ENCODE assay signal across 8 mouse cellular contexts in the genomic region with DNA sequence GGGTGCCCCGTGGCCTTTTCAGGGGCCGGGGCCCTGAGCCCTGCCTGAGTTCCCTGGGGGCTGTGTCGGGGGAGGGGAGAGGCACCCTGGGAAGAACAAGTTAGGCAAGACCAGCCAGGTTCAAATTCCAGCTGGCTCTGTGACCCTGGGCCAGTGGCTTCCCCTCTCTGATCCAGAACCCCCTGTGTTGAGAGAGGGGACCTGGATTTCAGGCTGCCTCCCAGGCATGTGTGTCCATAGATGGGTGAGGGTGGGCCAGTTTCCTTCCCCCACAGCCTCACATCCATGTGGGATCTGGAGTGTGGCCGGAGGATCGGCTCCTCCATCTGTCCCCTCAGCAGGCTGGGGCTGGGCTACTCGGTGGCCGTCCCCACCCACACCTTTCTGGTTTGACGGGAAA. TPM values are rescaled to one million over a fixed set of nuclear protein-coding genes. Genes with fewer than 3 reads are reported as not detected.
DNase-seq lines count a peak whose midpoint lies in the region; ATAC-seq and TF ChIP-seq lines count a peak whose summit lies in the region.

No protein-coding gene starts in this region.

- H3K27me3 ChIP-seq in hindbrain, embryonic 10.5 days (ENCODE audit: insufficient read depth, poor library complexity, severe bottlenecking), result peaks cover 11% of the 10 kb centered on the region
- peaks cover 10% of the 10 kb centered on the region for H3K27me3 ChIP-seq in midbrain, embryonic 14.5 days (ENCODE audit: control insufficient read depth, insufficient read depth, low read length)

- no peaks in the 10 kb centered on the region for H3K9me3 ChIP-seq in hindbrain, embryonic 10.5 days
- H3K9me3 ChIP-seq in midbrain, embryonic 14.5 days (ENCODE audit: control insufficient read depth, low read length), result no peaks in the 10 kb centered on the region

- no peak for DNase-seq in layer of hippocampus, adult 2 months (ENCODE audit: low spot score in 2 of 2)
- no peak for DNase-seq in layer of hippocampus, adult 11-12 months (ENCODE audit: low spot score)
- DNase-seq in cerebellum, postnatal 10 days, result peak; percentile 74 to 82
- DNase-seq in hindbrain, embryonic 10.5 days (ENCODE audit: low spot score), result no peak
- DNase-seq in midbrain, embryonic 14.5 days, result no peak
- no peak for DNase-seq in layer of hippocampus, adult 9-10 months (ENCODE audit: low spot score)
- no peak for DNase-seq in T-cell, adult 2 months (ENCODE audit: low spot score)
- no peak for DNase-seq in thymus, postnatal 25 days

- H3K4me2 ChIP-seq in midbrain, embryonic 14.5 days (ENCODE audit: low read length), result peak overlapping the region; percentile 71; the same call in 1 of the 2 replicates

- WGBS in hindbrain, embryonic 10.5 days, result 58% methylated on average over 8 of the region's 8 CpGs
- WGBS in midbrain, embryonic 14.5 days, result 63% methylated on average over 8 of the region's 8 CpGs

- peak overlapping the region; percentile 98 for H3K27ac ChIP-seq in layer of hippocampus, adult 2 months
- peak overlapping the region; percentile 98 for H3K27ac ChIP-seq in hindbrain, embryonic 10.5 days
- H3K27ac ChIP-seq in midbrain, embryonic 14.5 days (replicated peaks; ENCODE audit: low read depth, low read length), result no peak overlapping the region

- ATAC-seq in midbrain, embryonic 14.5 days (ENCODE audit: low FRiP score, low TSS enrichment), result no peak

- H3K36me3 ChIP-seq in hindbrain, embryonic 10.5 days, result peaks cover 27% of the 10 kb centered on the region
- peaks cover 17% of the 10 kb centered on the region for H3K36me3 ChIP-seq in midbrain, embryonic 14.5 days (ENCODE audit: control insufficient read depth, insufficient read depth, low read length)

- TF ChIP-seq CTCF in layer of hippocampus, adult 2 months (conservative IDR thresholded peaks at IDR 0.05), result no peak

- H3K9ac ChIP-seq in midbrain, embryonic 14.5 days (replicated peaks; ENCODE audit: low read length), result no peak overlapping the region; the same call in 1 of the 2 replicates

- H3K4me1 ChIP-seq in hindbrain, embryonic 10.5 days (replicated peaks), result peaks cover 76% of the 10 kb centered on the region
- peaks cover 30% of the 10 kb centered on the region for H3K4me1 ChIP-seq in midbrain, embryonic 14.5 days (ENCODE audit: control insufficient read depth, insufficient read depth, low read length)

- H3K4me3 ChIP-seq in layer of hippocampus, adult 2 months, result peak overlapping the region; percentile 82; the same call in 1 of the 2 replicates
- H3K4me3 ChIP-seq in hindbrain, embryonic 10.5 days, result peak overlapping the region; percentile 74
- no peak overlapping the region for H3K4me3 ChIP-seq in midbrain, embryonic 14.5 days (replicated peaks; ENCODE audit: low read depth, low read length)

RNA-seq across cellular contexts. Expression of a gene that starts 5.0 kb away (rescaled TPM):
- 100 to 1,000 TPM; 103 to 109 TPM for total RNA-seq in layer of hippocampus, adult 2 months (2021)
- 9.4 and 12.4 TPM in 2 replicates for polyA plus RNA-seq in hindbrain, embryonic 10.5 days (2016; fragmentation: Nextera tagmentation; extraction: Ambion mirVana)
- 8.1 and 12.4 TPM in 2 replicates for polyA plus RNA-seq in midbrain, embryonic 14.5 days (2014; fragmentation: Nextera tagmentation; extraction: Ambion mirVana)

RNA-seq across cellular contexts. Expression of a gene that starts 27.7 kb away (rescaled TPM):
- total RNA-seq in layer of hippocampus, adult 2 months (2021), result 10 to 100 TPM; 29.4 to 29.5 TPM
- 64.1 and 72.2 TPM in 2 replicates for polyA plus RNA-seq in hindbrain, embryonic 10.5 days (2016; fragmentation: Nextera tagmentation; extraction: Ambion mirVana)
- polyA plus RNA-seq in midbrain, embryonic 14.5 days (2014; fragmentation: Nextera tagmentation; extraction: Ambion mirVana), result 49.2 and 55.7 TPM in 2 replicates

RNA-seq across cellular contexts. Expression of a gene that starts 34.3 kb away (rescaled TPM):
- 100 to 1,000 TPM; 132 to 139 TPM for total RNA-seq in layer of hippocampus, adult 2 months (2021)
- polyA plus RNA-seq in hindbrain, embryonic 10.5 days (2016; fragmentation: Nextera tagmentation; extraction: Ambion mirVana), result 218 and 261 TPM in 2 replicates
- polyA plus RNA-seq in midbrain, embryonic 14.5 days (2014; fragmentation: Nextera tagmentation; extraction: Ambion mirVana), result 236 and 240 TPM in 2 replicates

RNA-seq across cellular contexts. Expression of a gene that starts 36.4 kb away (rescaled TPM):
- 100 to 1,000 TPM; 907 to 909 TPM for total RNA-seq in layer of hippocampus, adult 2 months (2021)
- 495 and 570 TPM in 2 replicates for polyA plus RNA-seq in hindbrain, embryonic 10.5 days (2016; fragmentation: Nextera tagmentation; extraction: Ambion mirVana)
- 479 and 528 TPM in 2 replicates for polyA plus RNA-seq in midbrain, embryonic 14.5 days (2014; fragmentation: Nextera tagmentation; extraction: Ambion mirVana)

RNA-seq across cellular contexts. Expression of a gene that starts 41.3 kb away (rescaled TPM):
- total RNA-seq in layer of hippocampus, adult 2 months (2021), result under 1 TPM; 0.20 to 0.66 TPM
- 0.29 and 0.30 TPM in 2 replicates for polyA plus RNA-seq in hindbrain, embryonic 10.5 days (2016; fragmentation: Nextera tagmentation; extraction: Ambion mirVana)
- 0.09 and 0.31 TPM in 2 replicates for polyA plus RNA-seq in midbrain, embryonic 14.5 days (2014; fragmentation: Nextera tagmentation; extraction: Ambion mirVana)

Comparison
In these comparisons a context has a peak if more than half of its experiments do, and no peak if none do; other contexts are left out.
1. DNase-seq: peak in cerebellum, postnatal 10 days (2 of 2); none in layer of hippocampus, adult 2 months (0 of 2), layer of hippocampus, adult 11-12 months (single experiment), hindbrain, embryonic 10.5 days (single experiment), midbrain, embryonic 14.5 days (single experiment), layer of hippocampus, adult 9-10 months (single experiment), T-cell, adult 2 months (single experiment) and thymus, postnatal 25 days (single experiment).